Mouse (Mus musculus): Measurements from ENCODE around the gene Ppp6r3.

- TF ChIP-seq CTCF (conservative IDR thresholded peaks at IDR 0.05; ENCODE audit: low read length) (peak; percentile 87), NANOG (IDR thresholded peaks at IDR 0.05; ENCODE audit: borderline replicate concordance, low read length) (no peak)
Observed at GRCm38 (mm10) chr19:3451170-3451569, 124.4 kb downstream of the Ppp6r3 start.

Data from E14TG2a.4 (cell line).